Mouse (Mus musculus): ENCODE measurements around the gene Etl4. TPM values are rescaled to one million over a fixed set of nuclear protein-coding genes. Genes with fewer than 3 reads are reported as not detected.

Etl4 gene
- total and polyA plus RNA-seq, 2 experiments = 3.5 to 5.5 TPM

- WGBS = 69% methylated on average over 4 of the region's 4 CpGs
- Histone ChIP-seq H3K4me1 (ENCODE audit: control insufficient read depth, insufficient read depth, low read length) (no peaks in the 10 kb centered on the region), H3K4me3 (ENCODE audit: insufficient read depth, low read depth, low read length) (no peak overlapping the region), H3K27me3 (ENCODE audit: control insufficient read depth, insufficient read depth, low read length) (no peaks in the 10 kb centered on the region), H3K79me2 (ENCODE audit: control insufficient read depth, insufficient read depth, low read length) (no peaks in the 10 kb centered on the region), H3K36me3 (ENCODE audit: control insufficient read depth, insufficient read depth, low read length) (no peaks in the 10 kb centered on the region), H3K27ac (replicated peaks; ENCODE audit: insufficient read depth, low read depth, low read length) (no peak overlapping the region), H3K9ac (ENCODE audit: low read depth, low read length) (no peak overlapping the region)
- TF ChIP-seq CTCF (IDR thresholded peaks at IDR 0.05; ENCODE audit: low read depth, low read length) = no peak
- no peak for TF ChIP-seq POLR2A (IDR thresholded peaks at IDR 0.05; ENCODE audit: extremely low read depth, insufficient read depth, low read length)
- no peak for DNase-seq (ENCODE audit: extremely low read depth, low read depth, low spot score)
These were observed 381.6 kb downstream of the Etl4 start for GRCm38 (mm10) chr2:20290982-20291740.

- Histone ChIP-seq H3K4me1 (ENCODE audit: control insufficient read depth, insufficient read depth, low read length) (no peaks in the 10 kb centered on the region), H3K9ac (ENCODE audit: low read depth, low read length) (no peak overlapping the region), H3K4me3 (ENCODE audit: insufficient read depth, low read depth, low read length) (no peak overlapping the region)
These were observed 382.1 kb downstream of the Etl4 start for GRCm38 (mm10) chr2:20291741-20292110.

GRCm38 (mm10) chr2:20293336-20293735, 383.8 kb downstream of the Etl4 start:
- no peak overlapping the region for H3K27ac ChIP-seq (replicated peaks; ENCODE audit: insufficient read depth, low read depth, low read length)
- H3K27me3 ChIP-seq (ENCODE audit: control insufficient read depth, insufficient read depth, low read length) = no peaks in the 10 kb centered on the region
- no peak for DNase-seq (ENCODE audit: extremely low read depth, low read depth, low spot score)
- H3K4me3 ChIP-seq (ENCODE audit: insufficient read depth, low read depth, low read length) = no peak overlapping the region
- H3K36me3 ChIP-seq (ENCODE audit: control insufficient read depth, insufficient read depth, low read length) = no peaks in the 10 kb centered on the region
- TF ChIP-seq POLR2A (IDR thresholded peaks at IDR 0.05; ENCODE audit: extremely low read depth, insufficient read depth, low read length) (no peak), CTCF (IDR thresholded peaks at IDR 0.05; ENCODE audit: low read depth, low read length) (no peak)
- no peak overlapping the region for H3K9ac ChIP-seq (ENCODE audit: low read depth, low read length)
- no peaks in the 10 kb centered on the region for H3K4me1 ChIP-seq (ENCODE audit: control insufficient read depth, insufficient read depth, low read length)
- 76% methylated on average over 8 of the region's 8 CpGs for WGBS
- no peaks in the 10 kb centered on the region for H3K79me2 ChIP-seq (ENCODE audit: control insufficient read depth, insufficient read depth, low read length)

More at GRCm38 (mm10) chr2:20291741-20292110, 382.1 kb downstream of the Etl4 start:
- Histone ChIP-seq H3K27ac (replicated peaks; ENCODE audit: insufficient read depth, low read depth, low read length) (no peak overlapping the region), H3K27me3 (ENCODE audit: control insufficient read depth, insufficient read depth, low read length) (no peaks in the 10 kb centered on the region), H3K36me3 (ENCODE audit: control insufficient read depth, insufficient read depth, low read length) (no peaks in the 10 kb centered on the region), H3K79me2 (ENCODE audit: control insufficient read depth, insufficient read depth, low read length) (no peaks in the 10 kb centered on the region)
- TF ChIP-seq CTCF (IDR thresholded peaks at IDR 0.05; ENCODE audit: low read depth, low read length) = no peak
- TF ChIP-seq POLR2A (IDR thresholded peaks at IDR 0.05; ENCODE audit: extremely low read depth, insufficient read depth, low read length) = no peak
- 65% methylated on average over 2 of the region's 2 CpGs for WGBS
- no peak for DNase-seq (ENCODE audit: extremely low read depth, low read depth, low spot score)

GRCm38 (mm10) chr2:20294596-20294995, 385.0 kb downstream of the Etl4 start:
- H3K79me2 ChIP-seq (ENCODE audit: control insufficient read depth, insufficient read depth, low read length) = no peaks in the 10 kb centered on the region
- WGBS = 20% methylated on average over 4 of the region's 4 CpGs
- H3K27ac ChIP-seq (replicated peaks; ENCODE audit: insufficient read depth, low read depth, low read length) = no peak overlapping the region
- no peak for DNase-seq (ENCODE audit: extremely low read depth, low read depth, low spot score)
- no peak overlapping the region for H3K4me3 ChIP-seq (ENCODE audit: insufficient read depth, low read depth, low read length)
- no peak overlapping the region for H3K9ac ChIP-seq (ENCODE audit: low read depth, low read length)
- no peaks in the 10 kb centered on the region for H3K4me1 ChIP-seq (ENCODE audit: control insufficient read depth, insufficient read depth, low read length)
- no peaks in the 10 kb centered on the region for H3K27me3 ChIP-seq (ENCODE audit: control insufficient read depth, insufficient read depth, low read length)
- TF ChIP-seq CTCF (IDR thresholded peaks at IDR 0.05; ENCODE audit: low read depth, low read length) = no peak
- no peak for TF ChIP-seq POLR2A (IDR thresholded peaks at IDR 0.05; ENCODE audit: extremely low read depth, insufficient read depth, low read length)
- no peaks in the 10 kb centered on the region for H3K36me3 ChIP-seq (ENCODE audit: control insufficient read depth, insufficient read depth, low read length)

GRCm38 (mm10) chr2:20302517-20302916, 392.9 kb downstream of the Etl4 start:
- no peak for DNase-seq (ENCODE audit: extremely low read depth, low read depth, low spot score)
- H3K27ac ChIP-seq (replicated peaks; ENCODE audit: insufficient read depth, low read depth, low read length) = no peak overlapping the region
- H3K27me3 ChIP-seq (ENCODE audit: control insufficient read depth, insufficient read depth, low read length) = no peaks in the 10 kb centered on the region
- no peak overlapping the region for H3K4me3 ChIP-seq (ENCODE audit: insufficient read depth, low read depth, low read length)
- no peak for TF ChIP-seq POLR2A (IDR thresholded peaks at IDR 0.05; ENCODE audit: extremely low read depth, insufficient read depth, low read length)
- no peak for TF ChIP-seq CTCF (IDR thresholded peaks at IDR 0.05; ENCODE audit: low read depth, low read length)
- no peak overlapping the region for H3K9ac ChIP-seq (ENCODE audit: low read depth, low read length)
- 90% methylated on average over 3 of the region's 3 CpGs for whole genome bisulfite sequencing
- no peaks in the 10 kb centered on the region for H3K36me3 ChIP-seq (ENCODE audit: control insufficient read depth, insufficient read depth, low read length)
- no peaks in the 10 kb centered on the region for H3K79me2 ChIP-seq (ENCODE audit: control insufficient read depth, insufficient read depth, low read length)
- H3K4me1 ChIP-seq (ENCODE audit: control insufficient read depth, insufficient read depth, low read length) = no peaks in the 10 kb centered on the region

- TF ChIP-seq POLR2A (IDR thresholded peaks at IDR 0.05; ENCODE audit: extremely low read depth, insufficient read depth, low read length) (no peak), CTCF (IDR thresholded peaks at IDR 0.05; ENCODE audit: low read depth, low read length) (no peak)
- H3K4me1 ChIP-seq (ENCODE audit: control insufficient read depth, insufficient read depth, low read length) = no peaks in the 10 kb centered on the region
- H3K27ac ChIP-seq (replicated peaks; ENCODE audit: insufficient read depth, low read depth, low read length) = no peak overlapping the region
- no peak overlapping the region for H3K9ac ChIP-seq (ENCODE audit: low read depth, low read length)
- H3K79me2 ChIP-seq (ENCODE audit: control insufficient read depth, insufficient read depth, low read length) = no peaks in the 10 kb centered on the region
- H3K4me3 ChIP-seq (ENCODE audit: insufficient read depth, low read depth, low read length) = no peak overlapping the region
- H3K27me3 ChIP-seq (ENCODE audit: control insufficient read depth, insufficient read depth, low read length) = no peaks in the 10 kb centered on the region
- 64% methylated on average over 1 of the region's 1 CpGs for WGBS
- no peaks in the 10 kb centered on the region for H3K36me3 ChIP-seq (ENCODE audit: control insufficient read depth, insufficient read depth, low read length)
- no peak for DNase-seq (ENCODE audit: extremely low read depth, low read depth, low spot score)
These were observed 415.4 kb downstream of the Etl4 start for GRCm38 (mm10) chr2:20324954-20325353.
